Mouse (Mus musculus) spleen, adult 2 months (tissue): ENCODE data around the gene Pdhx.

Experiments used
- CTCF ChIP-seq: fragments of 200-500 bp; IDR thresholded peaks from 2 replicates; pipeline ENCODE4 v1.5.1; 2011; ENCODE audit warnings: mild to moderate bottlenecking, inconsistent platforms; ENCODE audit not compliant: insufficient read depth, insufficient read length, insufficient replicate concordance; ENCODE audit errors: extremely low read depth
- POLR2A ChIP-seq: fragments of 200-500 bp; IDR thresholded peaks from 2 replicates; pipeline ENCODE4 v1.6.1; 2011; ENCODE audit warnings: low read depth, low read length, inconsistent platforms

DNA sequence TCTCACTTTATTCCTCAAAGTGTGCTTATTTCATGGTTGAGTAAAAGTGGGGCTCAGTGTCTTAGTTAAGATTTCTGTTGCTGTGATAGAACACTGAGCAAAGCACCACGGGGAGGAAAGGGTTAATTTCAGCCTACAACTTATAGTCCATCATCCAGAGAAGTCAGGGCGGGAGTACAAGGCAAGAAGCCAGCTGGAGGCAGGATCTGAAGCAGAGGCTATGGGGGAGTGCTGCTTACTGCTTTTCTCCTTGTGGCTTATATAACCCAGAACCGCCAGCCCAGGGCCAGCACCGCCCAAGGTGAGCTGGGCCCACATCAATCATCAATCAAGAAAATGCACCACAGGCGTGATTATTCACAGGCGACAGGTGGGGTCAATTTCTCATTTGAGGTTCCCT lies 7.8 kb upstream of the Pdhx start:
- no peak for TF ChIP-seq CTCF
- TF ChIP-seq POLR2A = no peak
